Mouse (Mus musculus): Measurements from ENCODE around the gene Safb2. TPM values are rescaled to one million over a fixed set of nuclear protein-coding genes. Genes with fewer than 3 reads are reported as not detected.

The Safb2 gene
- polyA plus RNA-seq, 1 experiment from 2014 or later, result 35.7 TPM

GRCm38 (mm10) chr17:56540562-56540975 lies 43.8 kb downstream of the Safb2 start:
- Histone ChIP-seq H3K9ac (ENCODE audit: low read depth, low read length) (no peak overlapping the region), H3K4me2 (ENCODE audit: low read length) (no peak overlapping the region), H3K9me3 (replicated peaks; ENCODE audit: low read length) (no peaks in the 10 kb centered on the region), H3K4me3 (replicated peaks; ENCODE audit: low read depth, low read length) (no peak overlapping the region), H3K36me3 (ENCODE audit: insufficient read depth, low read length) (no peaks in the 10 kb centered on the region), H3K27me3 (ENCODE audit: insufficient read depth, low read length) (no peaks in the 10 kb centered on the region), H3K4me1 (replicated peaks; ENCODE audit: insufficient read depth, low read length) (no peaks in the 10 kb centered on the region), H3K27ac (no peak overlapping the region)
- no peak for TF ChIP-seq CTCF (IDR thresholded peaks at IDR 0.05; ENCODE audit: low read depth)
- ATAC-seq (replicated peaks; ENCODE audit: low FRiP score, low read depth) (peak; percentile 49; the same call in 1 of the 2 replicates), DNase-seq (ENCODE audit: low spot score) (peak; percentile 19)
- 28% methylated on average over 6 of the region's 6 CpGs for WGBS

GRCm38 (mm10) chr17:56537912-56538311 lies 46.5 kb downstream of the Safb2 start:
- H3K27ac ChIP-seq, result no peak overlapping the region
- no peak overlapping the region for H3K9ac ChIP-seq (ENCODE audit: low read depth, low read length)
- TF ChIP-seq CTCF (IDR thresholded peaks at IDR 0.05; ENCODE audit: low read depth), result peak; percentile 42; the same call in 1 of the 2 replicates
- no peaks in the 10 kb centered on the region for H3K4me1 ChIP-seq (replicated peaks; ENCODE audit: insufficient read depth, low read length)
- H3K4me3 ChIP-seq (replicated peaks; ENCODE audit: low read depth, low read length), result no peak overlapping the region
- WGBS, result 29% methylated on average over 8 of the region's 8 CpGs
- no peaks in the 10 kb centered on the region for H3K9me3 ChIP-seq (replicated peaks; ENCODE audit: low read length)
- no peaks in the 10 kb centered on the region for H3K36me3 ChIP-seq (ENCODE audit: insufficient read depth, low read length)
- no peak for DNase-seq (ENCODE audit: low spot score)
- ATAC-seq (replicated peaks; ENCODE audit: low FRiP score, low read depth), result no peak
- H3K27me3 ChIP-seq (ENCODE audit: insufficient read depth, low read length), result no peaks in the 10 kb centered on the region
- no peak overlapping the region for H3K4me2 ChIP-seq (ENCODE audit: low read length)

- no peak for ATAC-seq (replicated peaks; ENCODE audit: low FRiP score, low read depth)
- 70% methylated on average over 3 of the region's 3 CpGs for WGBS
These were observed 47.5 kb downstream of the Safb2 start for GRCm38 (mm10) chr17:56536874-56537273.

GRCm38 (mm10) chr17:56536192-56536591 lies 48.2 kb downstream of the Safb2 start:
- Histone ChIP-seq H3K4me2 (ENCODE audit: low read length) (no peak overlapping the region), H3K9ac (ENCODE audit: low read depth, low read length) (no peak overlapping the region), H3K27me3 (ENCODE audit: insufficient read depth, low read length) (no peaks in the 10 kb centered on the region), H3K4me1 (replicated peaks; ENCODE audit: insufficient read depth, low read length) (no peaks in the 10 kb centered on the region), H3K4me3 (replicated peaks; ENCODE audit: low read depth, low read length) (no peak overlapping the region), H3K36me3 (ENCODE audit: insufficient read depth, low read length) (no peaks in the 10 kb centered on the region), H3K9me3 (replicated peaks; ENCODE audit: low read length) (no peaks in the 10 kb centered on the region), H3K27ac (no peak overlapping the region)
- ATAC-seq (replicated peaks; ENCODE audit: low FRiP score, low read depth), result no peak
- TF ChIP-seq CTCF (IDR thresholded peaks at IDR 0.05; ENCODE audit: low read depth), result no peak
- 71% methylated on average over 14 of the region's 14 CpGs for WGBS
- DNase-seq (ENCODE audit: low spot score), result no peak

More at GRCm38 (mm10) chr17:56536874-56537273, 47.5 kb downstream of the Safb2 start:
- Histone ChIP-seq H3K4me1 (replicated peaks; ENCODE audit: insufficient read depth, low read length) (no peaks in the 10 kb centered on the region), H3K4me3 (replicated peaks; ENCODE audit: low read depth, low read length) (no peak overlapping the region), H3K27me3 (ENCODE audit: insufficient read depth, low read length) (no peaks in the 10 kb centered on the region), H3K9me3 (replicated peaks; ENCODE audit: low read length) (no peaks in the 10 kb centered on the region), H3K36me3 (ENCODE audit: insufficient read depth, low read length) (no peaks in the 10 kb centered on the region), H3K4me2 (ENCODE audit: low read length) (no peak overlapping the region), H3K27ac (no peak overlapping the region), H3K9ac (ENCODE audit: low read depth, low read length) (no peak overlapping the region)
- no peak for TF ChIP-seq CTCF (IDR thresholded peaks at IDR 0.05; ENCODE audit: low read depth)
- no peak for DNase-seq (ENCODE audit: low spot score)

GRCm38 (mm10) chr17:56524943-56525342 lies 59.4 kb downstream of the Safb2 start:
- H3K9me3 ChIP-seq (replicated peaks; ENCODE audit: low read length), result no peaks in the 10 kb centered on the region
- no peak for TF ChIP-seq CTCF (IDR thresholded peaks at IDR 0.05; ENCODE audit: low read depth)
- WGBS, result 60% methylated on average over 4 of the region's 4 CpGs
- H3K36me3 ChIP-seq (ENCODE audit: insufficient read depth, low read length), result no peaks in the 10 kb centered on the region
- no peaks in the 10 kb centered on the region for H3K4me1 ChIP-seq (replicated peaks; ENCODE audit: insufficient read depth, low read length)
- H3K27me3 ChIP-seq (ENCODE audit: insufficient read depth, low read length), result no peaks in the 10 kb centered on the region
- DNase-seq (ENCODE audit: low spot score) (no peak), ATAC-seq (replicated peaks; ENCODE audit: low FRiP score, low read depth) (no peak)
- H3K9ac ChIP-seq (ENCODE audit: low read depth, low read length), result no peak overlapping the region
- no peak overlapping the region for H3K27ac ChIP-seq
- no peak overlapping the region for H3K4me2 ChIP-seq (ENCODE audit: low read length)
- no peak overlapping the region for H3K4me3 ChIP-seq (replicated peaks; ENCODE audit: low read depth, low read length)

- Histone ChIP-seq H3K27ac (no peak overlapping the region), H3K27me3 (ENCODE audit: insufficient read depth, low read length) (no peaks in the 10 kb centered on the region), H3K36me3 (ENCODE audit: insufficient read depth, low read length) (no peaks in the 10 kb centered on the region), H3K4me3 (replicated peaks; ENCODE audit: low read depth, low read length) (no peak overlapping the region), H3K4me2 (ENCODE audit: low read length) (no peak overlapping the region), H3K9me3 (replicated peaks; ENCODE audit: low read length) (no peaks in the 10 kb centered on the region), H3K4me1 (replicated peaks; ENCODE audit: insufficient read depth, low read length) (no peaks in the 10 kb centered on the region), H3K9ac (ENCODE audit: low read depth, low read length) (no peak overlapping the region)
- no peak for ATAC-seq (replicated peaks; ENCODE audit: low FRiP score, low read depth)
- 54% methylated on average over 1 of the region's 1 CpGs for WGBS
- no peak for TF ChIP-seq CTCF (IDR thresholded peaks at IDR 0.05; ENCODE audit: low read depth)
- DNase-seq (ENCODE audit: low spot score), result no peak
These were observed 61.6 kb downstream of the Safb2 start for GRCm38 (mm10) chr17:56522744-56523143.
